ENCODE assay signal across 8 mouse cellular contexts in genomic region chr13:24936772-24937107, GRCm38 (mm10). TPM values are rescaled to one million over a fixed set of nuclear protein-coding genes. Genes with fewer than 3 reads are reported as not detected.
DNase-seq lines count a peak whose midpoint lies in the region; ATAC-seq and TF ChIP-seq lines count a peak whose summit lies in the region.

No protein-coding gene starts in this region.

- ATAC-seq in intestine, postnatal 0 days = no peak
- ATAC-seq in neural tube, embryonic 14.5 days (ENCODE audit: low read depth) = peak; percentile 59

- DNase-seq in lung, adult 2 months = no peak
- DNase-seq in lung, postnatal 4 days = no peak
- DNase-seq in right cerebral cortex, adult 18-20 months = no peak
- DNase-seq in yolk sac, embryonic 10.5 days (ENCODE audit: low spot score) = no peak
- DNase-seq in layer of hippocampus, postnatal 10 days (ENCODE audit: low spot score in 2 of 2) = no peak

- peak overlapping the region; percentile 85 for H3K4me2 ChIP-seq in intestine, postnatal 0 days (replicated peaks; ENCODE audit: low read depth)
- H3K4me2 ChIP-seq in neural tube, embryonic 14.5 days (ENCODE audit: low read depth, low read length) = peak overlapping the region; percentile 52

- TF ChIP-seq CTCF in lung, adult 2 months (IDR thresholded peaks at IDR 0.05; ENCODE audit: insufficient read depth, low read length) = no peak
- no peak for TF ChIP-seq CTCF in embryonic fibroblast, embryonic 13.5 days (IDR thresholded peaks at IDR 0.05; ENCODE audit: borderline replicate concordance, insufficient read depth, low read length)
- no peak for TF ChIP-seq CTCF in intestine, postnatal 0 days (IDR thresholded peaks at IDR 0.05; ENCODE audit: low read depth)

- H3K27me3 ChIP-seq in intestine, postnatal 0 days (replicated peaks; ENCODE audit: control insufficient read depth, insufficient read depth, low read length) = no peaks in the 10 kb centered on the region
- no peaks in the 10 kb centered on the region for H3K27me3 ChIP-seq in neural tube, embryonic 14.5 days (ENCODE audit: control insufficient read depth, insufficient read depth, low read length)

- WGBS in lung, adult 2 months = 30% methylated on average over 5 of the region's 5 CpGs
- 25% methylated on average over 5 of the region's 5 CpGs for WGBS in intestine, postnatal 0 days
- 41% methylated on average over 5 of the region's 5 CpGs for WGBS in neural tube, embryonic 14.5 days

- H3K9ac ChIP-seq in intestine, postnatal 0 days (ENCODE audit: low read depth, low read length) = peak overlapping the region; percentile 98
- peak overlapping the region; percentile 85 for H3K9ac ChIP-seq in neural tube, embryonic 14.5 days (replicated peaks; ENCODE audit: low read depth, low read length)

- no peak for TF ChIP-seq POLR2A in lung, adult 2 months (IDR thresholded peaks at IDR 0.05; ENCODE audit: borderline replicate concordance, extremely low read depth, low read depth, low read length)
- no peak for TF ChIP-seq POLR2A in embryonic fibroblast, embryonic 13.5 days (IDR thresholded peaks at IDR 0.05; ENCODE audit: low read depth, low read length)

- no peak overlapping the region for H3K27ac ChIP-seq in embryonic fibroblast, embryonic 13.5 days (ENCODE audit: insufficient read depth, low read length)
- 0 out of 2 replicates have a peak overlapping the region, but pooled peaks have one; percentile 91 for H3K27ac ChIP-seq in intestine, postnatal 0 days (ENCODE audit: low read depth, low read length)
- H3K27ac ChIP-seq in neural tube, embryonic 14.5 days (ENCODE audit: low read depth, low read length) = peak overlapping the region; percentile 77; the same call in 1 of the 2 replicates

- no peaks in the 10 kb centered on the region for H3K9me3 ChIP-seq in intestine, postnatal 0 days (ENCODE audit: control insufficient read depth)
- no peaks in the 10 kb centered on the region for H3K9me3 ChIP-seq in neural tube, embryonic 14.5 days (ENCODE audit: control insufficient read depth, low read length)

- no peaks in the 10 kb centered on the region for H3K36me3 ChIP-seq in intestine, postnatal 0 days (ENCODE audit: control insufficient read depth, insufficient read depth)
- no peaks in the 10 kb centered on the region for H3K36me3 ChIP-seq in neural tube, embryonic 14.5 days (ENCODE audit: control insufficient read depth, insufficient read depth, low read length)

- H3K4me3 ChIP-seq in lung, adult 2 months (replicated peaks; ENCODE audit: extremely low read depth, low read depth, low read length) = peak overlapping the region; percentile 83
- H3K4me3 ChIP-seq in embryonic fibroblast, embryonic 13.5 days (ENCODE audit: insufficient read depth, low read length) = peak overlapping the region; percentile 59
- peak overlapping the region; percentile 97 for H3K4me3 ChIP-seq in intestine, postnatal 0 days (ENCODE audit: low read depth, low read length)
- peak overlapping the region; percentile 83 for H3K4me3 ChIP-seq in neural tube, embryonic 14.5 days (ENCODE audit: low read depth, low read length)

- H3K4me1 ChIP-seq in lung, adult 2 months (ENCODE audit: control insufficient read depth, insufficient read depth, low read length) = peaks cover 7% of the 10 kb centered on the region
- 0 out of 2 replicates have a peak, but pooled peaks cover 2% of the 10 kb centered on the region for H3K4me1 ChIP-seq in embryonic fibroblast, embryonic 13.5 days (ENCODE audit: control insufficient read depth, insufficient read depth, low read length)
- H3K4me1 ChIP-seq in intestine, postnatal 0 days (replicated peaks; ENCODE audit: control insufficient read depth, insufficient read depth, low read length) = no peaks in the 10 kb centered on the region
- H3K4me1 ChIP-seq in neural tube, embryonic 14.5 days (ENCODE audit: control insufficient read depth, insufficient read depth, low read length) = peaks cover 5% of the 10 kb centered on the region

RNA-seq across cellular contexts. Expression of gene Aldh5a1, which starts 0.7 kb away (rescaled TPM):
- polyA plus RNA-seq in lung, adult 2 months (2012; rRNA removed) = 3.8 TPM in 2 replicates
- 2.1 and 2.5 TPM in 2 replicates for polyA plus RNA-seq in embryonic fibroblast, embryonic 13.5 days (2011; ENCODE audit: insufficient read length, low read depth, missing spikeins)
- polyA plus RNA-seq in intestine, postnatal 0 days (2015; fragmentation: Nextera tagmentation; extraction: Ambion mirVana) = 5.0 and 5.4 TPM in 2 replicates
- polyA plus RNA-seq in neural tube, embryonic 14.5 days (2014; fragmentation: Nextera tagmentation; extraction: Ambion mirVana) = 15.4 and 16.3 TPM in 2 replicates
- total RNA-seq in layer of hippocampus, postnatal 10 days (2021) = 10 to 100 TPM; 66.6 to 68.9 TPM

RNA-seq across cellular contexts. Expression of gene Gpld1, which starts 6.2 kb away (rescaled TPM):
- 1.8 and 9.0 TPM in 2 replicates for polyA plus RNA-seq in lung, adult 2 months (2012; rRNA removed)
- 0.45 and 1.1 TPM in 2 replicates for polyA plus RNA-seq in embryonic fibroblast, embryonic 13.5 days (2011; ENCODE audit: insufficient read length, low read depth, missing spikeins)
- polyA plus RNA-seq in intestine, postnatal 0 days (2015; fragmentation: Nextera tagmentation; extraction: Ambion mirVana) = 0.59 and 0.65 TPM in 2 replicates
- 2.3 and 3.9 TPM in 2 replicates for polyA plus RNA-seq in neural tube, embryonic 14.5 days (2014; fragmentation: Nextera tagmentation; extraction: Ambion mirVana)
- 1 to 10 TPM; 7.1 to 8.9 TPM for total RNA-seq in layer of hippocampus, postnatal 10 days (2021)
